Mouse (Mus musculus): ENCODE results near the gene Hist1h2ap.
"Not testable (repeated sequence)": the region's sequence is repeated elsewhere in the genome, so short reads cannot be mapped to it uniquely, and the experiment has no call there.

DNA sequence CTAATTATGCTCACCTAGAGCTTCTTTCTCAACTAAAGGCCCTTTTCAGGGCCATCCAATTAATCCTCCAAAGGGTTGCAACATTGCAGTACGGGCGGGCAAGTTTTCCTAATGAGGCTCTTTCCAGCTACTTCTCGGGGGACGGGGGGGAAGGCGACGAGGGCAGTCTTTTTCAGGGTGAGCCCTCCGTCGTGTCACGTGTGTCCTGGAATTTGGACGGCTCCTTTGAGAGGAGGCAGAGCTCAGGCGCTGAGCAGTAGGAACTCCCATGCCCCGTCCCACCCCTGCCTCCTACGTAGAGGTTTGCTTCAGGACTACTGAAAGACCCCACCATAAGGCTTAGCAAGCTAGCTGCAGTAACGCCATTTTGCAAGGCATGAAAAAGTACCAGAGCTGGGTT lies 21.2 kb downstream of the Hist1h2ap start:
- TF ChIP-seq CTCF (IDR thresholded peaks at IDR 0.05; ENCODE audit: low read depth, low read length); POLR2AphosphoS5 (IDR thresholded peaks at IDR 0.05; ENCODE audit: insufficient replicate concordance, low read depth, low read length); GATA1 (IDR thresholded peaks at IDR 0.05; ENCODE audit: borderline replicate concordance, low read length); TAL1 (conservative IDR thresholded peaks at IDR 0.05; ENCODE audit: low read depth, low read length); GATA2 (IDR thresholded peaks at IDR 0.05; ENCODE audit: borderline replicate concordance, low read depth, low read length): not testable (repeated sequence)
